Mouse (Mus musculus) skeletal muscle tissue, adult 2 months (tissue): ENCODE data around the gene Ninl.
A peak's percentile ranks its signal among the peaks of the same experiment; 100 is the strongest.

Experiments
- DNase-seq: peaks from one replicate; pipeline ENCODE4 v3.0.0-alpha.2; 2012; ENCODE audit warnings: low read depth, low spot score

The Ninl gene

GRCm38 (mm10) chr2:150904936-150905450 lies 134.2 kb downstream of the Ninl start, which contains the start of gene Gins1:
Gins1 (plus strand) TSS chr2:150905400.
- no peak for DNase-seq

- DNase-seq, result peak; percentile 94
Observed at GRCm38 (mm10) chr2:150904272-150904935, 134.8 kb downstream of the Ninl start, which contains the start of gene Abhd12. Abhd12 (minus strand) TSS chr2:150904741.

DNA sequence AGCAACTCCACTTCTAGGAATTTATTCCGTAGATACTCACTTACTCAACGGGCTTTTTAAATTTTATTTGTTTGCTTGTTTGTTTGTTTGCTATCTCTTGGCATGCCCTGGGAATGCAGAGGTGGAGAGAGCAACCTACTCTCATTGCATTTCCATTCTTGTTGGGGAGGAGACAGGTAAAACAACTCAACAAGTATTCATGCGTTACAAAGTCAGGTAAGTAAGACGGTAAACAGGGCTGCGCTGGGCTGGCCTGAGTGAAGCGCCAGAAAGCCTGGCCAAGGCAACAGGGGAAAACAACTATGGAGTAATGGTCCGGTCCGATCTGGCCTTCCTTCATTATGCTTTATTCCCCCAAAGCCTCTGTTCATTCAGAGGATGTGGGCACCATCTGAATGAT lies 136.8 kb downstream of the Ninl start:
- no peak for DNase-seq

DNA sequence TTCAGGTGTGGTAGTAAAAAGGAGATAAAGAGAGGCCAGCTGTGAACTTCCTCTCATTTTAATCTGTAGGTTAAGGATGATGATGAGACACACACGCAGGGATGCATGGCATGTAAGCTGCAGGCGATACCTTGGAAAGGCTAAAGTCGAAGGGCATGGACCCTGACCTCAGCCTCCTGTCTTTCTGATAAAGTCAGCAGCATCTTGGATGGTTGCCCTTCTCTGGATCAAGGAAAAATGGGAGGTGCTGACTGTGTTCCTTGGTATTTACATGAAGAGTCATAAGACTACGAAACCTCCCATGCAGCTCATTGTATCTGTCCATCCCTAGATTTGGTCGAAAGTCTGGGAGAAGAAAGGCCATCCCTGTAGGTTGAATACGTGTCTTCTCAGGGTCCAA lies 138.8 kb downstream of the Ninl start:
- no peak for DNase-seq

- no peak for DNase-seq
Observed at GRCm38 (mm10) chr2:150895691-150896252, 143.4 kb downstream of the Ninl start.

- no peak for DNase-seq
Observed at GRCm38 (mm10) chr2:150894617-150895267, 144.4 kb downstream of the Ninl start.

GRCm38 (mm10) chr2:150887370-150887769 lies 151.8 kb downstream of the Ninl start:
- no peak for DNase-seq

DNA sequence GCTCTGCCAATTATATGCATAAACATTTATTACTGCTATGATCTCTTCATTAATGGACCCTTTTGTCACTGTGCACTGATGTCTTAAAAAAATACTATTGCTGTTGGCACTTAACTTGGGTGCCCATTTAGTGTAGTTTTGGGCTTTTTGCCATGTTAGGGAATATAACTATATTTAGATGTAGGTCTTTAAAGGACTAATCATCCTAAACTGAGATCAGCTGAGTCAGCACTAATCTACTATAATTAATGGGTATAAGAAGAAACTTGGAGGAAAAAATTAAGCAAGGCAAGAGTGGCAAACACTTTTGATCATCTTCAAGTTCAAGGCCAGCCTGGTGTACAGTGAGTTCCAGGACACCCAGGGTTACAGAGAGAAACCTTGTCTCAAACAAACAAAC lies 152.9 kb downstream of the Ninl start:
- DNase-seq, result no peak

GRCm38 (mm10) chr2:150885814-150886213 lies 153.4 kb downstream of the Ninl start:
- DNase-seq, result no peak

- DNase-seq, result no peak
Observed at GRCm38 (mm10) chr2:150884779-150885110, 154.4 kb downstream of the Ninl start.
